Mouse (Mus musculus) olfactory bulb, adult 2 months (tissue): ENCODE results near the gene Tef.

Source experiments
- CTCF ChIP-seq: fragments of 200-500 bp; IDR thresholded peaks from 2 replicates; pipeline ENCODE4 v1.5.1; 2012; ENCODE audit warnings: low read depth, mild to moderate bottlenecking, low read length, moderate library complexity; ENCODE audit not compliant: insufficient read depth
- POLR2A ChIP-seq: fragments of 200-500 bp; IDR thresholded peaks from 2 replicates; pipeline ENCODE4 v1.6.1; 2012; ENCODE audit warnings: mild to moderate bottlenecking, low read depth, low read length, moderate library complexity; ENCODE audit not compliant: insufficient read depth

DNA sequence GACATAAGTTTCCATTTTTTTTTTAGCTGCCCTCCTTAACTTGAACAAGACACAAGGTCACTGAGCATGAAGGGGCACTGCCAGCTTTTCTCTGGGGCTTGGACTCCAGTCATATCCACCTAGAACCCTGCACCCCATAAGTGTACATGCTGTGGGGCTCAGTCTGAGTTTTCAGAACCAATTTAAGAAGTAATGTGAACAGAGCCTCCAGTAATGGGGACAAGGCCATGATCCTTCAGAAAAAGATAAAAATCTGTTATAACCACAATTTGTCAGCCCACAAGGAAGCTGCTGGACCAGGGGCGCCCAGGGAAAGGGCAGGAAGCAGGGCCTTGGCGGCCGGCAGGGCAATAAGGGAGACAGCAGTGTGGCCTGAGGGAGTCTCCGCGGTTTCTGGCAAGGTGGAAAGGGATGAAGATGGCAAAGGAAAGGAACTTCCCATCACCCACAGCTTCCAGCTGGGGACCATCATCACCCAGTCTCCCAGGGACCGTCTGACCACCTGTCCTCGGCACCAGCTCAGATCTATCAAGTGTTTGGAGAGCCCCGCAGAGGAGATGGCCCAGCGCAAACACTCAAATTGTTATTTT is 50.3 kb downstream of the Tef start:
- TF ChIP-seq POLR2A (no peak), CTCF (no peak)
